Comparison of ENCODE assay signal across 13 mouse cellular contexts in genomic region chr6:94676840-94677239, GRCm38 (mm10). TPM values are rescaled to one million over a fixed set of nuclear protein-coding genes. Genes with fewer than 3 reads are reported as not detected.
DNase-seq lines count a peak whose midpoint lies in the region; ATAC-seq and TF ChIP-seq lines count a peak whose summit lies in the region.
"Had no signal": no experiment of that assay in that cellular context is flagged by ENCODE, and none has a peak within 500 bp of the region (broad histone marks: within the 10 kb centered on the region; RNA-seq: fewer than 3 reads in every experiment).

No protein-coding gene starts in this region.

- H3K9ac ChIP-seq in heart, embryonic 11.5 days (ENCODE audit: low read depth, low read length) = no peak overlapping the region
- H3K9ac ChIP-seq in liver, embryonic 13.5 days = no peak overlapping the region
- no peak overlapping the region for H3K9ac ChIP-seq in liver, embryonic 12.5 days

- H3K27ac ChIP-seq in heart, embryonic 11.5 days (ENCODE audit: low read depth, low read length) = no peak overlapping the region
- H3K27ac ChIP-seq in liver, embryonic 13.5 days = no peak overlapping the region
- H3K27ac ChIP-seq in liver, embryonic 12.5 days = no peak overlapping the region
- H3K27ac ChIP-seq in small intestine, adult 2 months (ENCODE audit: insufficient read depth, low read depth, low read length) = peak overlapping the region; percentile 73
- H3K27ac ChIP-seq: macrophage had no signal

- H3K9me3 ChIP-seq in heart, embryonic 11.5 days (replicated peaks; ENCODE audit: control insufficient read depth, low read length) = no peaks in the 10 kb centered on the region
- H3K9me3 ChIP-seq in liver, embryonic 13.5 days (replicated peaks) = no peaks in the 10 kb centered on the region
- no peaks in the 10 kb centered on the region for H3K9me3 ChIP-seq in liver, embryonic 12.5 days (replicated peaks)

- H3K4me3 ChIP-seq in heart, embryonic 11.5 days (ENCODE audit: low read depth, low read length) = no peak overlapping the region
- H3K4me3 ChIP-seq in liver, embryonic 13.5 days (replicated peaks) = no peak overlapping the region
- H3K4me3 ChIP-seq in liver, embryonic 12.5 days = no peak overlapping the region
- H3K4me3 ChIP-seq in small intestine, adult 2 months (ENCODE audit: low read depth, low read length) = no peak overlapping the region

- 52% methylated on average over 3 of the region's 3 CpGs for WGBS in heart, embryonic 11.5 days (ENCODE audit: insufficient replicate concordance)
- 44% methylated on average over 3 of the region's 3 CpGs for WGBS in liver, embryonic 13.5 days (ENCODE audit: insufficient replicate concordance)
- 54% methylated on average over 3 of the region's 3 CpGs for WGBS in liver, embryonic 12.5 days (ENCODE audit: insufficient replicate concordance)
- 25% methylated on average over 3 of the region's 3 CpGs for WGBS in large intestine, adult 2 months
- 15% methylated on average over 3 of the region's 3 CpGs for WGBS in small intestine, adult 2 months

- H3K4me1 ChIP-seq in heart, embryonic 11.5 days (ENCODE audit: control insufficient read depth, insufficient read depth, low read length) = peaks cover 43% of the 10 kb centered on the region
- peaks cover 29% of the 10 kb centered on the region for H3K4me1 ChIP-seq in liver, embryonic 13.5 days (replicated peaks)
- H3K4me1 ChIP-seq in liver, embryonic 12.5 days = peaks cover 26% of the 10 kb centered on the region
- peaks cover 59% of the 10 kb centered on the region for H3K4me1 ChIP-seq in small intestine, adult 2 months (ENCODE audit: control insufficient read depth, insufficient read depth, insufficient read length, low read length)

- H3K4me2 ChIP-seq in heart, embryonic 11.5 days = peak overlapping the region; percentile 29
- H3K4me2 ChIP-seq in liver, embryonic 13.5 days = peak overlapping the region; percentile 23
- H3K4me2 ChIP-seq in liver, embryonic 12.5 days = no peak overlapping the region

- no peaks in the 10 kb centered on the region for H3K36me3 ChIP-seq in heart, embryonic 11.5 days (ENCODE audit: control insufficient read depth, insufficient read depth, low read length)
- H3K36me3 ChIP-seq in liver, embryonic 13.5 days = no peaks in the 10 kb centered on the region
- H3K36me3 ChIP-seq in liver, embryonic 12.5 days = no peaks in the 10 kb centered on the region
- H3K36me3 ChIP-seq in small intestine, adult 2 months (ENCODE audit: control insufficient read depth, insufficient read depth, low read length) = no peaks in the 10 kb centered on the region

- no peak for TF ChIP-seq CTCF in small intestine, adult 2 months (IDR thresholded peaks at IDR 0.05; ENCODE audit: extremely low read depth, insufficient read length, insufficient replicate concordance, low read depth, low read length)

- ATAC-seq in heart, embryonic 11.5 days (replicated peaks; ENCODE audit: insufficient number of reproducible peaks, low FRiP score, low TSS enrichment) = no peak
- no peak for ATAC-seq in liver, embryonic 13.5 days (ENCODE audit: low read depth)
- ATAC-seq in liver, embryonic 12.5 days = no peak

- no peak for TF ChIP-seq POLR2A in small intestine, adult 2 months (IDR thresholded peaks at IDR 0.05; ENCODE audit: low read depth, low read length)

- H3K27me3 ChIP-seq in heart, embryonic 11.5 days (ENCODE audit: control insufficient read depth, insufficient read depth, low read length) = no peaks in the 10 kb centered on the region
- H3K27me3 ChIP-seq in liver, embryonic 13.5 days = peaks cover 35% of the 10 kb centered on the region; the same call in 1 of the 2 replicates
- H3K27me3 ChIP-seq in liver, embryonic 12.5 days (replicated peaks) = peaks cover 55% of the 10 kb centered on the region
- H3K27me3 ChIP-seq in small intestine, adult 2 months (ENCODE audit: control insufficient read depth, insufficient read depth, low read length) = no peaks in the 10 kb centered on the region

- no peak for DNase-seq in heart, adult 9 months (ENCODE audit: low spot score in 2 of 2)
- DNase-seq in liver, embryonic 13.5 days = no peak
- peak; percentile 70 for DNase-seq in large intestine, adult 2 months (ENCODE audit: low read depth, low spot score)
- no peak for DNase-seq in right cerebral cortex, postnatal 4 days
- no peak for DNase-seq in right cerebral cortex, adult 2 months (ENCODE audit: low spot score in 2 of 2)
- DNase-seq: cerebellum, postnatal 10 days; gastrocnemius, postnatal 25 days; layer of hippocampus, adult 9-11 months; thymus, adult 18-20 months had no signal

RNA-seq across cellular contexts. Expression of gene Lrig1, which starts 23.1 kb away (rescaled TPM):
- polyA plus RNA-seq in heart, embryonic 11.5 days (2014; fragmentation: Nextera tagmentation; extraction: Ambion mirVana) = 10.9 and 11.8 TPM in 2 replicates
- 1.5 and 1.6 TPM in 2 replicates for polyA plus RNA-seq in liver, embryonic 13.5 days (2015; fragmentation: Nextera tagmentation; extraction: Ambion mirVana)
- 2.4 and 2.8 TPM in 2 replicates for polyA plus RNA-seq in liver, embryonic 12.5 days (2016; fragmentation: Nextera tagmentation; extraction: Ambion mirVana)
- polyA plus RNA-seq in large intestine, adult 2 months (2012; rRNA removed) = 35.5 and 44.5 TPM in 2 replicates
- 20.5 and 29.8 TPM in 2 replicates for polyA plus RNA-seq in small intestine, adult 2 months (2012; rRNA removed)
